Mouse (Mus musculus) small intestine, adult 2 months (tissue): Measurements from ENCODE around the gene Edaradd.
A peak's percentile ranks its signal among the peaks of the same experiment; 100 is the strongest.

ENCODE experiments used
- CTCF ChIP-seq: fragments of 200-500 bp; IDR thresholded peaks from 2 replicates; pipeline ENCODE4 v1.5.1; 2012; ENCODE audit warnings: low read depth, mild to moderate bottlenecking, control low read depth, inconsistent platforms, low read length, moderate library complexity, mixed read lengths; ENCODE audit not compliant: insufficient replicate concordance, insufficient read length; ENCODE audit errors: extremely low read depth
- POLR2A ChIP-seq: fragments of 200-500 bp; IDR thresholded peaks from 2 replicates; pipeline ENCODE4 v1.6.1; 2012; ENCODE audit warnings: low read depth, mild to moderate bottlenecking, control low read depth, inconsistent platforms, low read length, moderate library complexity

DNA sequence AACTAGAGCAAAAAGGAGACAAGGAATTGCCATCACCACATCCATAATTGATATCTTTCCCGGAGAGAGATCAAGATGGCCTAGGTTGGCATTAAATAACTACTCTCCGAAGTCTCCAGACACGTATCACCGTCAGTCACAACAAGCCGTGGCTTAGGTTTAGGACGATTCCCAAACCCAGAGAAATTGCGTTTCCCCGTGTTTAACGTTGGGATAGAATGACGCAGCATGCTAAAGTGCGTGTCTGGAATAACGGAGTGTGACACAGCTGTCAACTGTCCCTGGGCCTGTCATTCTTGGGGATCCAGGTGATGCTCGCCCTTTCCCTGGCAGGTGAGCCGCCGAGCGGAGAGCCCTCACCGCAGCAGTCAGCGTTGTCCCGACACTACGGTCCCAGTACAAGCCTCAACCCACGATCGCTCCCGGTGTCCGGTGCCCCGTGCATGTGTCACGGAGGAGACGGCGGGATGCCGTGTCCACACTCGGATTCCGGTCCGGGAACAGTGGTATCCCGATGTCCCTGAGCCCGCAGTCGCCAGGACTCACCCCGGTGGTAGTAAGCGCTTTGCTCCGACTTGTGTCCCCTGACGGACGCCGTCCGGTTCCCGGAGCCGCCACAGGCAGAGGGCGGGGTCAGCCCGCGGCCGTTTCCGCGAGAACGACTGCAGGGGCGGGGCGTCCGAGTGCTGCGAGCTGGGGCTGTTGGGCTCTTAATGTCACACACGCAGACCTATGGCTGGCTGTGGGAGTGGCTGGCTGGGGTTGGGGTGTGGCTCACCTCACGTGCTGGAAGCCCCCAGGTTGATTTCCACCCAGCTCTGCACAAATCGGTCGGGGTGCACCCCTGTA lies 59.1 kb downstream of the Edaradd start:
- TF ChIP-seq CTCF (no peak), POLR2A (peak; percentile 62)
